Mouse (Mus musculus) forebrain, embryonic 15.5 days (tissue): Measurements from ENCODE around the gene Hfe2. TPM values are rescaled to one million over a fixed set of nuclear protein-coding genes. Genes with fewer than 3 reads are reported as not detected.

Source experiments
- ATAC-seq: fragments of 200-750 bp; cut with Nextera tagmentation; replicated peaks from 2 replicates; pipeline ENCODE4 v1.8.0; 2017; ENCODE audit warnings: mild to moderate bottlenecking, moderate TSS enrichment, moderate library complexity
- H3K27ac ChIP-seq: fragments of 300-500 bp; sonication (generic); replicated peaks from 2 replicates; pipeline ENCODE4 v1.5.1; 2015; ENCODE audit warnings: mild to moderate bottlenecking, inconsistent platforms
- H3K27me3 ChIP-seq: fragments of 300-500 bp; sonication (generic); 2 replicates; pipeline ENCODE4 v1.6.1; 2015; ENCODE audit warnings: inconsistent platforms
- H3K36me3 ChIP-seq: fragments of 300-500 bp; sonication (generic); 2 replicates; pipeline ENCODE4 v1.6.1; 2015; ENCODE audit warnings: mild to moderate bottlenecking, inconsistent platforms
- H3K4me1 ChIP-seq: fragments of 300-500 bp; sonication (generic); 2 replicates; pipeline ENCODE4 v1.6.1; 2015; ENCODE audit warnings: inconsistent platforms
- H3K4me2 ChIP-seq: fragments of 300-500 bp; sonication (generic); replicated peaks from 2 replicates; pipeline ENCODE4 v1.6.1; 2015; ENCODE audit warnings: mild to moderate bottlenecking, inconsistent platforms
- H3K4me3 ChIP-seq: fragments of 300-500 bp; sonication (generic); 2 replicates; pipeline ENCODE4 v1.5.1; 2015; ENCODE audit warnings: mild to moderate bottlenecking, inconsistent platforms
- H3K9ac ChIP-seq: fragments of 300-500 bp; sonication (generic); replicated peaks from 2 replicates; pipeline ENCODE4 v1.6.1; 2015; ENCODE audit warnings: mild to moderate bottlenecking, inconsistent platforms
- H3K9me3 ChIP-seq: fragments of 300-500 bp; sonication (generic); 2 replicates; pipeline ENCODE4 v1.6.1; 2016; ENCODE audit warnings: inconsistent platforms
- WGBS: fragments of 180-500 bp; shearing (Covaris S2); methylation state at CpG from one replicate; pipeline ENCODE4 v1.1.7; 2015; ENCODE audit warnings: mixed read lengths; 5-methylcytosine and 5-hydroxymethylcytosine counted together
- polyA plus RNA-seq: library from polyadenylated mRNA; unstranded; fragments of >200 nt; fragmentation: Nextera tagmentation; extraction: Ambion mirVana; gene quantifications from 2 replicates; pipeline ENCODE4 v1.2.1, GENCODE M21; 2015

Hfe2 gene
- polyA plus RNA-seq, 1 experiment from 2014 or later = 0.43 TPM

- Histone ChIP-seq H3K9ac (no peak overlapping the region), H3K9me3 (no peaks in the 10 kb centered on the region), H3K27ac (peak overlapping the region; percentile 73), H3K4me2 (no peak overlapping the region), H3K27me3 (no peaks in the 10 kb centered on the region), H3K4me3 (no peak overlapping the region), H3K4me1 (peaks cover 44% of the 10 kb centered on the region), H3K36me3 (peaks cover 4% of the 10 kb centered on the region; the same call in 1 of the 2 replicates)
- peak; percentile 23; the same call in 1 of the 2 replicates for ATAC-seq
- 19% methylated on average over 12 of the region's 12 CpGs for WGBS
Measured at GRCm38 (mm10) chr3:96555041-96555596, 30.1 kb downstream of the Hfe2 start.

DNA sequence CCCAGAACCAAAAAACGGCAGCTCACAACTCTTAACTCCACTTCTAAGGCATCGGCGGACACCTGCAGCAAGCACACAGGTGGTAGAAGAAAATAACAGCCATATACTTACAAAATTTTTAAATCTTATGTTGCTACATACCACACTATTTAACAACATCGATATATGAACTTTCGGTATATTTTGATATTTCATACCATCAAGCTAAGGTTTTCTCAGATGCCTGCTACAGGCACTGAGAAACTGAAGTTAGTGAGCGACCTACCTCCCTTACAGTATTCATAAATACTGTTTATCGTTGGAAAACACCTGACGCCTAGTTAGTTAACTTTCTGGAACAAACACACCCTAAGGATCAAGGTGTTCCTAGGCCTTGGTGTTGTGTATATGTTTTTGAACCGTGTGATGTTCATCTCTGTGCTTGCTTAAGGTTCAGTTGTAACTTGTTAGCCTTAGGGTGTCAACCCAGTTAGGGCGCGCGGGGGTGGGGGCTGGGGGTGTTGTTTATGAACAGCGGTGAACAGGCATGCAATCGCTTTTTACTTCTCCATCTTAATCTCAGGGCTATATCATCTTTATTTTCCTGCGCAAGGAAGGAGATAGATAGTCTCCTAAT is 31.1 kb downstream of the Hfe2 start:
- peaks cover 14% of the 10 kb centered on the region; the same call in 1 of the 2 replicates for H3K36me3 ChIP-seq
- no peak overlapping the region for H3K4me2 ChIP-seq
- no peak for ATAC-seq
- peaks cover 53% of the 10 kb centered on the region for H3K4me1 ChIP-seq
- 86% methylated on average over 15 of the region's 15 CpGs for WGBS
- no peaks in the 10 kb centered on the region for H3K27me3 ChIP-seq
- H3K9ac ChIP-seq = no peak overlapping the region
- H3K9me3 ChIP-seq = no peaks in the 10 kb centered on the region
- H3K4me3 ChIP-seq = no peak overlapping the region
- peak overlapping the region; percentile 73; the same call in 1 of the 2 replicates for H3K27ac ChIP-seq

DNA sequence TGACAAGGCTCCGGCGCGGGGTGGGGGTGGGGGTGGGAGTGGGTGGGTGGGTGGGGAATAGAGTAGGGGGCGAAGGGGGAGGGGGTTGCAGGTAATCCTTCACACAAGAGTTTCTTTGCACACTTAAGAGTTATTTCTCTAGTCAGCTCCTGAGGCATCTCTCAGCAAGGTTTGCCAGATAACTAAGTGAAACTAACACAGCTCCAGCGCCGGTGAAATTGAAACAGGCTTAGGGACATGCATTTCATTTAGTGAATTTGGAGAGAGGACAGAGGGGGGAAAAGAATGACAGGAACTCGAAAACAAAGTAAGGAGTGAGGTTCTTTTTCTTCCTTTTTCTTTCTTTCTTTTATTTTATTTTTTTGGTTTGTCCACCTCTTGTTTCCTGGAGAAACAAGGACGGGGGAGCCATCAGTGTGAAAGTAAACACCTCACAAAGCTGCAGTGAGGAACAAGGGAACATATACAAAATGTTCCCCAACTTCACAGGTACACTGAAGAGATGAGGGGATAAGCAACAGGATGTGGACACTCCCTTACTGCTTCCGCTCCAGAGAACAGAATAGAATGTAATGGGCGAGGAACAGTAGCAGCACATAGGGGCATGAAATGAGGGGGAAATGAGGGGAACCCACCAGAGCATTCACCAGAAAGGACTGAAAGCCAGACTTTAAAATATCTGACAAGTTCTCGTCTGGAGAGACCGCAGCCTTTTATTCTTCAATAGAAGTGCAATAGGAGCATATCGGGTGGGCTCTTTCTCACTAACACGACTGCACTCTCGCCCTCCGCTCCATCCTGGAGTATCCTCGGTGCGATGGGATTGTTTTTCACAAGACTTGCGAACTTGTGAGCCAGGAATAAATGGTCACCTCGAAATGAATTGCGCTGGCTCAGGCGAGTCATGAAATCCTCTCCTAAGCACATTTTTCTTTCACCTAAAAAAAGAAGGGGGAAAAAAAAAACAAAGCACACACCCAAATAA is 32.0 kb downstream of the Hfe2 start:
- peak overlapping the region; percentile 75 for H3K4me2 ChIP-seq
- 12% methylated on average over 22 of the region's 22 CpGs for WGBS
- peaks cover 18% of the 10 kb centered on the region for H3K36me3 ChIP-seq
- H3K4me3 ChIP-seq = peak overlapping the region; percentile 63
- H3K9me3 ChIP-seq = no peaks in the 10 kb centered on the region
- peaks cover 61% of the 10 kb centered on the region for H3K4me1 ChIP-seq
- H3K27me3 ChIP-seq = no peaks in the 10 kb centered on the region
- ATAC-seq = peak; percentile 14; the same call in 1 of the 2 replicates
- H3K27ac ChIP-seq = peak overlapping the region; percentile 76
- H3K9ac ChIP-seq = peak overlapping the region; percentile 58

- H3K27me3 ChIP-seq = no peaks in the 10 kb centered on the region
- peaks cover 62% of the 10 kb centered on the region for H3K4me1 ChIP-seq
- ATAC-seq = peak; percentile 99
- WGBS = under 1% methylated on average over 26 of the region's 26 CpGs
- peak within 1 kb of the TSS; percentile 58 for H3K9ac ChIP-seq
- peak within 1 kb of the TSS; percentile 75 for H3K4me2 ChIP-seq
- peak within 1 kb of the TSS; percentile 63 for H3K4me3 ChIP-seq
- peak within 1 kb of the TSS; percentile 76 for H3K27ac ChIP-seq
- H3K9me3 ChIP-seq = no peaks in the 10 kb centered on the region
- peaks cover 18% of the 10 kb centered on the region for H3K36me3 ChIP-seq
Measured at GRCm38 (mm10) chr3:96557694-96558093, 32.7 kb downstream of the Hfe2 start, which contains the start of gene Txnip. Gene Txnip, plus strand, starts transcription at chr3:96557957.

GRCm38 (mm10) chr3:96558159-96558558 is 33.2 kb downstream of the Hfe2 start:
- under 1% methylated on average over 17 of the region's 17 CpGs for WGBS
- Histone ChIP-seq H3K9me3 (no peaks in the 10 kb centered on the region), H3K27ac (peak overlapping the region; percentile 58), H3K4me3 (peak overlapping the region; percentile 63), H3K9ac (peak overlapping the region; percentile 58), H3K27me3 (no peaks in the 10 kb centered on the region), H3K4me1 (peaks cover 62% of the 10 kb centered on the region), H3K36me3 (peaks cover 18% of the 10 kb centered on the region), H3K4me2 (peak overlapping the region; percentile 75)
- no peak for ATAC-seq

GRCm38 (mm10) chr3:96558668-96559196 is 33.8 kb downstream of the Hfe2 start:
- 37% methylated on average over 10 of the region's 10 CpGs for WGBS
- no peak for ATAC-seq

GRCm38 (mm10) chr3:96559398-96559910 is 34.5 kb downstream of the Hfe2 start:
- WGBS = 90% methylated on average over 12 of the region's 12 CpGs
- Histone ChIP-seq H3K9ac (no peak overlapping the region; the same call in 1 of the 2 replicates), H3K27ac (no peak overlapping the region), H3K4me2 (peak overlapping the region; percentile 75), H3K9me3 (no peaks in the 10 kb centered on the region), H3K4me3 (peak overlapping the region; percentile 63), H3K27me3 (no peaks in the 10 kb centered on the region), H3K36me3 (peaks cover 18% of the 10 kb centered on the region), H3K4me1 (peaks cover 62% of the 10 kb centered on the region)
- no peak for ATAC-seq

More at GRCm38 (mm10) chr3:96558668-96559196, 33.8 kb downstream of the Hfe2 start:
- peak overlapping the region; percentile 58 for H3K9ac ChIP-seq
- H3K4me2 ChIP-seq = peak overlapping the region; percentile 75
- H3K36me3 ChIP-seq = peaks cover 18% of the 10 kb centered on the region
- peaks cover 62% of the 10 kb centered on the region for H3K4me1 ChIP-seq
- no peaks in the 10 kb centered on the region for H3K9me3 ChIP-seq
- 0 out of 2 replicates have a peak overlapping the region, but pooled peaks have one; percentile 58 for H3K27ac ChIP-seq
- H3K4me3 ChIP-seq = peak overlapping the region; percentile 63
- no peaks in the 10 kb centered on the region for H3K27me3 ChIP-seq

- Histone ChIP-seq H3K4me2 (peak overlapping the region; percentile 75), H3K9ac (no peak overlapping the region; the same call in 1 of the 2 replicates), H3K4me3 (peak overlapping the region; percentile 63), H3K9me3 (no peaks in the 10 kb centered on the region), H3K27ac (no peak overlapping the region), H3K27me3 (no peaks in the 10 kb centered on the region), H3K36me3 (peaks cover 18% of the 10 kb centered on the region), H3K4me1 (peaks cover 56% of the 10 kb centered on the region)
- WGBS = 88% methylated on average over 23 of the region's 23 CpGs
- ATAC-seq = no peak
Measured at GRCm38 (mm10) chr3:96559911-96560850, 35.2 kb downstream of the Hfe2 start.

DNA sequence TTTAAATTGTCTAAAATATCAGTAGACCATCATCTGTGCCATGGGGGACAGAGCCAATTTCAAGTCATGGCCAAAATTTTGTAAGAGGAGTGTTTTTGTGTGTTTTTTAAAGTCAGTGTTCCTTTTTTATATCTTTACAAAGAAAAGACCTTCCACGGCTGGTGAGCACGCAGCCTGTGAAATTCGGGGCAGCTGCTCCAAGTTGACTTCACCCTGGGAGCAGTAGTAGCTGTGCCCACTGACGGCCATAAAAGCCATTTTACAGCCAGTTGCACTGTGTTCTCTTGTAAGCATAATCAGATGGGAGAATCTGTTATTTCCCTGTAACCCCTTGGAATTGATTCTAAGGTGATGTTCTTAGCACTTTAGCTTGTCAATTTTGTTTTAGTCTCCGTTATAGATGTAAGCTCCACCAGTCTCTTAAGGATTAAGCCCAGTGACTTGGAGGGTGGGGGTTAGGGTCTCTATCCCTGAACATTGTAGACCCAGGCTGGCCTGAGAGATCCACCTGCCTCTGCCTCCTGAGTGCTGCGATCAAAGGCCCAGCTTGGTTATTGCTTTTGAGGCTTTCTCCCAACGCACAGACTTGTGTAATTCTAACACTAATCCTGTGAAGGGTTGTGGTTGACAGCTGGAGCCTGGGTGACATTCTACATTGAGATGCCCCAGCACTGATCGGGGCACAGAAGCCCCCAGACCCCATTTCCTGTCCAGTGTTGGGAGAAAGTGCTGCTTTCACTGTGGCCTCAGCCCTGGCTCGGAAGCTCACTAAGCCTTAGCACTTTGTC is 36.1 kb downstream of the Hfe2 start:
- Histone ChIP-seq H3K9ac (no peak overlapping the region), H3K27ac (no peak overlapping the region), H3K27me3 (no peaks in the 10 kb centered on the region), H3K36me3 (peaks cover 18% of the 10 kb centered on the region), H3K4me3 (peak overlapping the region; percentile 63), H3K4me1 (peaks cover 47% of the 10 kb centered on the region), H3K9me3 (no peaks in the 10 kb centered on the region), H3K4me2 (peak overlapping the region; percentile 75)
- ATAC-seq = no peak
- 90% methylated on average over 9 of the region's 9 CpGs for WGBS
